Mouse (Mus musculus): ENCODE measurements at regions not wholly inside any gene's neighbourhood (a gene's known extent, or its start where the extent isn't known, plus 50 kb on each side); places are given as distances from the start of the nearest gene placed in this dataset.
A peak's percentile ranks its signal among the peaks of the same experiment; 100 is the strongest.

GRCm38 (mm10) chr17:62210441-62211025 is 670.6 kb downstream of the Efna5 start:
- no peak overlapping the region for H3K4me3 ChIP-seq (ENCODE audit: low read length)
- ATAC-seq (replicated peaks; ENCODE audit: extremely low read depth, insufficient read depth, low FRiP score), result no peak
- H3K4me2 ChIP-seq (ENCODE audit: low read depth, low read length), result no peak overlapping the region
- no peak overlapping the region for H3K27ac ChIP-seq (ENCODE audit: low read length)
- H3K9me3 ChIP-seq (replicated peaks; ENCODE audit: control insufficient read depth, low read length), result no peaks in the 10 kb centered on the region
- 84% methylated on average over 9 of the region's 9 CpGs for WGBS
- no peaks in the 10 kb centered on the region for H3K4me1 ChIP-seq (ENCODE audit: control insufficient read depth, insufficient read depth, low read length)
- no peaks in the 10 kb centered on the region for H3K27me3 ChIP-seq (ENCODE audit: control insufficient read depth, insufficient read depth, low read length)
- no peak overlapping the region for H3K9ac ChIP-seq (ENCODE audit: low read length)
- H3K36me3 ChIP-seq (ENCODE audit: control insufficient read depth, insufficient read depth), result no peaks in the 10 kb centered on the region

GRCm38 (mm10) chr17:62202658-62203057 is 678.5 kb downstream of the Efna5 start:
- Histone ChIP-seq H3K27me3 (ENCODE audit: control insufficient read depth, insufficient read depth, low read length) (no peaks in the 10 kb centered on the region), H3K27ac (ENCODE audit: low read length) (no peak overlapping the region), H3K4me2 (ENCODE audit: low read depth, low read length) (no peak overlapping the region), H3K9ac (ENCODE audit: low read length) (no peak overlapping the region), H3K4me3 (ENCODE audit: low read length) (no peak overlapping the region), H3K36me3 (ENCODE audit: control insufficient read depth, insufficient read depth) (no peaks in the 10 kb centered on the region), H3K4me1 (ENCODE audit: control insufficient read depth, insufficient read depth, low read length) (no peaks in the 10 kb centered on the region), H3K9me3 (replicated peaks; ENCODE audit: control insufficient read depth, low read length) (no peaks in the 10 kb centered on the region)
- 84% methylated on average over 2 of the region's 2 CpGs for WGBS
- ATAC-seq (replicated peaks; ENCODE audit: extremely low read depth, insufficient read depth, low FRiP score), result no peak

- 71% methylated on average over 4 of the region's 4 CpGs for WGBS
Observed at GRCm38 (mm10) chr17:62200491-62200890, 680.6 kb downstream of the Efna5 start.

GRCm38 (mm10) chr17:62199559-62199958 is 681.6 kb downstream of the Efna5 start:
- ATAC-seq (replicated peaks; ENCODE audit: extremely low read depth, insufficient read depth, low FRiP score), result no peak
- no peak overlapping the region for H3K4me2 ChIP-seq (ENCODE audit: low read depth, low read length)
- no peak overlapping the region for H3K4me3 ChIP-seq (ENCODE audit: low read length)
- no peaks in the 10 kb centered on the region for H3K36me3 ChIP-seq (ENCODE audit: control insufficient read depth, insufficient read depth)
- H3K4me1 ChIP-seq (ENCODE audit: control insufficient read depth, insufficient read depth, low read length), result no peaks in the 10 kb centered on the region
- whole genome bisulfite sequencing, result 82% methylated on average over 6 of the region's 6 CpGs
- no peaks in the 10 kb centered on the region for H3K27me3 ChIP-seq (ENCODE audit: control insufficient read depth, insufficient read depth, low read length)
- H3K9me3 ChIP-seq (replicated peaks; ENCODE audit: control insufficient read depth, low read length), result no peaks in the 10 kb centered on the region
- H3K9ac ChIP-seq (ENCODE audit: low read length), result no peak overlapping the region
- no peak overlapping the region for H3K27ac ChIP-seq (ENCODE audit: low read length)

More at GRCm38 (mm10) chr17:62200491-62200890, 680.6 kb downstream of the Efna5 start:
- H3K9ac ChIP-seq (ENCODE audit: low read length), result no peak overlapping the region
- no peak for ATAC-seq (replicated peaks; ENCODE audit: extremely low read depth, insufficient read depth, low FRiP score)
- no peak overlapping the region for H3K4me2 ChIP-seq (ENCODE audit: low read depth, low read length)
- H3K4me1 ChIP-seq (ENCODE audit: control insufficient read depth, insufficient read depth, low read length), result no peaks in the 10 kb centered on the region
- no peak overlapping the region for H3K4me3 ChIP-seq (ENCODE audit: low read length)
- no peaks in the 10 kb centered on the region for H3K9me3 ChIP-seq (replicated peaks; ENCODE audit: control insufficient read depth, low read length)
- no peaks in the 10 kb centered on the region for H3K36me3 ChIP-seq (ENCODE audit: control insufficient read depth, insufficient read depth)
- no peak overlapping the region for H3K27ac ChIP-seq (ENCODE audit: low read length)
- H3K27me3 ChIP-seq (ENCODE audit: control insufficient read depth, insufficient read depth, low read length), result no peaks in the 10 kb centered on the region

- no peaks in the 10 kb centered on the region for H3K27me3 ChIP-seq (ENCODE audit: control insufficient read depth, insufficient read depth, low read length)
- H3K9me3 ChIP-seq (replicated peaks; ENCODE audit: control insufficient read depth, low read length), result no peaks in the 10 kb centered on the region
- H3K36me3 ChIP-seq (ENCODE audit: control insufficient read depth, insufficient read depth), result no peaks in the 10 kb centered on the region
- 76% methylated on average over 2 of the region's 2 CpGs for WGBS
- H3K4me3 ChIP-seq (ENCODE audit: low read length), result no peak overlapping the region
- 0 out of 2 replicates have a peak, but pooled peaks cover 3% of the 10 kb centered on the region for H3K4me1 ChIP-seq (ENCODE audit: control insufficient read depth, insufficient read depth, low read length)
- H3K9ac ChIP-seq (ENCODE audit: low read length), result no peak overlapping the region
- no peak for ATAC-seq (replicated peaks; ENCODE audit: extremely low read depth, insufficient read depth, low FRiP score)
- no peak overlapping the region for H3K27ac ChIP-seq (ENCODE audit: low read length)
- no peak overlapping the region for H3K4me2 ChIP-seq (ENCODE audit: low read depth, low read length)
Observed at GRCm38 (mm10) chr17:62178612-62179210, 702.4 kb downstream of the Efna5 start.

- Histone ChIP-seq H3K27me3 (ENCODE audit: control insufficient read depth, insufficient read depth, low read length) (no peaks in the 10 kb centered on the region), H3K9me3 (replicated peaks; ENCODE audit: control insufficient read depth, low read length) (no peaks in the 10 kb centered on the region), H3K9ac (ENCODE audit: low read length) (no peak overlapping the region), H3K4me1 (ENCODE audit: control insufficient read depth, insufficient read depth, low read length) (peaks cover 7% of the 10 kb centered on the region), H3K4me3 (ENCODE audit: low read length) (no peak overlapping the region), H3K36me3 (ENCODE audit: control insufficient read depth, insufficient read depth) (no peaks in the 10 kb centered on the region), H3K4me2 (ENCODE audit: low read depth, low read length) (no peak overlapping the region), H3K27ac (ENCODE audit: low read length) (no peak overlapping the region)
- no peak for ATAC-seq (replicated peaks; ENCODE audit: extremely low read depth, insufficient read depth, low FRiP score)
- WGBS, result 48% methylated on average over 5 of the region's 5 CpGs
Observed at GRCm38 (mm10) chr17:62176336-62176735, 704.8 kb downstream of the Efna5 start.

GRCm38 (mm10) chr17:62172305-62172704 is 708.8 kb downstream of the Efna5 start:
- no peak overlapping the region for H3K9ac ChIP-seq (ENCODE audit: low read length)
- no peaks in the 10 kb centered on the region for H3K27me3 ChIP-seq (ENCODE audit: control insufficient read depth, insufficient read depth, low read length)
- H3K4me2 ChIP-seq (ENCODE audit: low read depth, low read length), result no peak overlapping the region
- H3K4me1 ChIP-seq (ENCODE audit: control insufficient read depth, insufficient read depth, low read length), result peaks cover 8% of the 10 kb centered on the region
- peak overlapping the region; percentile 52 for H3K27ac ChIP-seq (ENCODE audit: low read length)
- H3K9me3 ChIP-seq (replicated peaks; ENCODE audit: control insufficient read depth, low read length), result no peaks in the 10 kb centered on the region
- peak; percentile 86 for ATAC-seq (replicated peaks; ENCODE audit: extremely low read depth, insufficient read depth, low FRiP score)
- H3K36me3 ChIP-seq (ENCODE audit: control insufficient read depth, insufficient read depth), result no peaks in the 10 kb centered on the region
- H3K4me3 ChIP-seq (ENCODE audit: low read length), result no peak overlapping the region
- WGBS, result 33% methylated on average over 5 of the region's 5 CpGs

- Histone ChIP-seq H3K4me3 (ENCODE audit: low read length) (no peak overlapping the region), H3K4me1 (ENCODE audit: control insufficient read depth, insufficient read depth, low read length) (peaks cover 6% of the 10 kb centered on the region), H3K27me3 (ENCODE audit: control insufficient read depth, insufficient read depth, low read length) (no peaks in the 10 kb centered on the region), H3K27ac (ENCODE audit: low read length) (peak overlapping the region; percentile 75), H3K9me3 (replicated peaks; ENCODE audit: control insufficient read depth, low read length) (no peaks in the 10 kb centered on the region), H3K9ac (ENCODE audit: low read length) (no peak overlapping the region), H3K36me3 (ENCODE audit: control insufficient read depth, insufficient read depth) (no peaks in the 10 kb centered on the region), H3K4me2 (ENCODE audit: low read depth, low read length) (no peak overlapping the region)
- ATAC-seq (replicated peaks; ENCODE audit: extremely low read depth, insufficient read depth, low FRiP score), result no peak
- 69% methylated on average over 4 of the region's 4 CpGs for WGBS
Observed at GRCm38 (mm10) chr17:62171532-62171931, 709.6 kb downstream of the Efna5 start.

- no peak for ATAC-seq (replicated peaks; ENCODE audit: extremely low read depth, insufficient read depth, low FRiP score)
- no peaks in the 10 kb centered on the region for H3K4me1 ChIP-seq (ENCODE audit: control insufficient read depth, insufficient read depth, low read length)
- H3K4me2 ChIP-seq (ENCODE audit: low read depth, low read length), result no peak overlapping the region
- no peak overlapping the region for H3K9ac ChIP-seq (ENCODE audit: low read length)
- H3K36me3 ChIP-seq (ENCODE audit: control insufficient read depth, insufficient read depth), result no peaks in the 10 kb centered on the region
- H3K4me3 ChIP-seq (ENCODE audit: low read length), result no peak overlapping the region
- 76% methylated on average over 1 of the region's 1 CpGs for WGBS
- no peaks in the 10 kb centered on the region for H3K9me3 ChIP-seq (replicated peaks; ENCODE audit: control insufficient read depth, low read length)
- no peak overlapping the region for H3K27ac ChIP-seq (ENCODE audit: low read length)
- H3K27me3 ChIP-seq (ENCODE audit: control insufficient read depth, insufficient read depth, low read length), result no peaks in the 10 kb centered on the region
Observed at GRCm38 (mm10) chr17:62161457-62161856, 719.7 kb downstream of the Efna5 start.
